Mouse (Mus musculus) ES-Bruce4 (cell line): ENCODE data around the gene C1qtnf9. TPM values are rescaled to one million over a fixed set of nuclear protein-coding genes. Genes with fewer than 3 reads are reported as not detected.

Experiments
- H3K27ac ChIP-seq: 2 replicates; pipeline ENCODE4 v1.5.1; 2012; ENCODE audit warnings: low read length, inconsistent platforms; ENCODE audit not compliant: insufficient read depth
- H3K27me3 ChIP-seq: 2 replicates; pipeline ENCODE4 v1.6.1; 2012; ENCODE audit warnings: mild to moderate bottlenecking, low read length, inconsistent platforms; ENCODE audit not compliant: control insufficient read depth, poor library complexity, insufficient read depth, severe bottlenecking
- H3K36me3 ChIP-seq: 2 replicates; pipeline ENCODE4 v1.6.1; 2012; ENCODE audit warnings: inconsistent platforms, mild to moderate bottlenecking, low read length, moderate library complexity; ENCODE audit not compliant: control insufficient read depth, poor library complexity, insufficient read depth, severe bottlenecking
- H3K4me1 ChIP-seq: one replicate; pipeline ENCODE4 v1.8.1; 2011; ENCODE audit warnings: low read length; ENCODE audit not compliant: control insufficient read depth, insufficient read depth
- H3K4me3 ChIP-seq: 2 replicates; pipeline ENCODE4 v1.5.1; 2011; ENCODE audit warnings: low read depth, mild to moderate bottlenecking, low read length
- H3K9ac ChIP-seq: 2 replicates; pipeline ENCODE4 v1.6.1; 2012; ENCODE audit warnings: low read depth, mild to moderate bottlenecking, inconsistent platforms; ENCODE audit not compliant: poor library complexity, severe bottlenecking
- H3K9me3 ChIP-seq: replicated peaks from 2 replicates; pipeline ENCODE4 v1.6.1; 2012; ENCODE audit warnings: mild to moderate bottlenecking, low read length, inconsistent platforms; ENCODE audit not compliant: control insufficient read depth, poor library complexity, insufficient read depth, severe bottlenecking
- CTCF ChIP-seq: IDR thresholded peaks from one replicate; pipeline ENCODE4 v1.8.1; 2011; ENCODE audit warnings: low read depth, low read length
- EP300 ChIP-seq: IDR thresholded peaks from 2 replicates; pipeline ENCODE4 v1.6.1; 2011; ENCODE audit warnings: low read depth, low read length; ENCODE audit not compliant: insufficient read depth
- POLR2A ChIP-seq: IDR thresholded peaks from one replicate; pipeline ENCODE4 v1.8.1; 2011; ENCODE audit warnings: low read length; ENCODE audit not compliant: insufficient read depth
- polyA plus RNA-seq: library from polyadenylated mRNA; stranded (reverse); fragments of >200 nt; gene quantifications from 2 replicates; pipeline ENCODE4 v1.2.4, GENCODE M21; 2011; ENCODE audit warnings: low read depth; ENCODE audit not compliant: missing spikeins, insufficient read depth, insufficient read length

C1qtnf9 gene
- polyA plus RNA-seq, 1 experiment = not detected

DNA sequence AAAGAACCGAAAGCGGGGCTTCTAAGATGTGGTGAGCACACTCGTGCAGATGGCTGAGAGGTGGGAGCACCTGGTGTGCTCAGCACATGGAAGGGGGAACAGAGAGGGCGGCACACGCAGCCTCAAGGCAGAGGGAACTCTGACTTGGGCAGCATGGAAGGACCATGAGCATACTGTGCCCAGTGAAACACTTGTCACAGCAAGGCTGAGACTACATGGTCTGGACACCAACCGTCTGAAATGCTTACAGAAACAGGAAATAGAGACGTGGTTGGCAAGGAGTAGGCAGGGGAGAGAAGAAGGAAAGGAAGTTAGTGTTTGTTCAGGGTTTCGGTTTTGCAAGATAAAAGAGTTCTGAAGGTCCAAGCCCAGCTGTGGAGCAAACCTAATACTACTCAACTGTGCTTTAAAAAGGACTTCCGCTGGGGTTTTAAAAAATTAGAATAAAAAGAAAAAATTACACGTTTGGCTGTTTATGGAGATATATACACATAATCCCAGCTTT, 29.4 kb upstream of the C1qtnf9 start:
- H3K4me1 ChIP-seq = peaks cover 12% of the 10 kb centered on the region
- H3K9me3 ChIP-seq = no peaks in the 10 kb centered on the region
- no peak overlapping the region for H3K9ac ChIP-seq
- H3K4me3 ChIP-seq = no peak overlapping the region
- TF ChIP-seq POLR2A (no peak), EP300 (no peak), CTCF (no peak)
- H3K27me3 ChIP-seq = no peaks in the 10 kb centered on the region
- peak overlapping the region; percentile 53; the same call in 1 of the 2 replicates for H3K27ac ChIP-seq
- H3K36me3 ChIP-seq = no peaks in the 10 kb centered on the region

DNA sequence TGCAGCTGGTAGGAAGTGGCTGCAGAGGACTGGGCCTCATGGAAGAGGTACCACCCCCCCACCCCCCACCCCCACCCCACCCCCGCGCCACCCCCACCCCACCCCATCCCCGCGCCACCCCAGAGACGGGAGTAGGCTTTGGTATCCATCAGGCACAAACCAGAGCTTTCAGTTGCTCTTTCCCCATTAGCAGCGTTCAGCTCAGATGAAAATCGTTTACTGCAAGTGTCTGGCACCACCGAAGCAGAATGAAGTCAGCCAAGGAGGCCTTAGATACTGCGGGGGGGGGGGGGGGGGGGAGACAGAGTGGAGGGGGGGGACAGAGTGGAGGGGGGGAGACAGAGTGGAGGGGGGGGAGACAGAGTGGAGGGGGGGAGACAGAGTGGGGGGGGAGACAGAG, 28.8 kb upstream of the C1qtnf9 start:
- Histone ChIP-seq H3K4me3 (no peak overlapping the region), H3K27ac (no peak overlapping the region), H3K4me1 (peaks cover 12% of the 10 kb centered on the region), H3K9me3 (no peaks in the 10 kb centered on the region), H3K9ac (no peak overlapping the region), H3K27me3 (no peaks in the 10 kb centered on the region), H3K36me3 (no peaks in the 10 kb centered on the region)
- no peak for TF ChIP-seq EP300

DNA sequence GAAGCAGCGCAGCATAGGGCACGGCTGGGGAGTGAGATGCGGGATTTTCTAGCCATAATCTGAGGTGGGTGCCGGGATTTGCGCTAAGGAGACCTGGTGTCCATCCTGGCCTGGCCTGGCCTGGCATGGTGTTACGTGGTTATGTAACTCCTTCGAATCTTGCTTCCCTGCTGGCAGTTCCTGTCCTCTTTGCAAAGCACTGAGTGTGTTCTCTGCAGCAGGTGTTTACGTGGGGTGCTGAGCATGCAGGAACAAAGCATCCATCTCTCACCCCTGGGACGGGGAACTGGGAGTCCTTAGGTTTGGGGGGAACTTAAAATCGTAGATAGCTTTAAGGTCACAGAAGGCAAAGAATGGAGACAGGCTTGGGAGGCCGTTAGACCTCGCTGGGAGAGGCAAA, 28.3 kb upstream of the C1qtnf9 start:
- Histone ChIP-seq H3K4me3 (no peak overlapping the region), H3K9ac (no peak overlapping the region), H3K36me3 (no peaks in the 10 kb centered on the region), H3K27ac (no peak overlapping the region), H3K9me3 (no peaks in the 10 kb centered on the region), H3K4me1 (peaks cover 12% of the 10 kb centered on the region), H3K27me3 (no peaks in the 10 kb centered on the region)
- no peak for TF ChIP-seq EP300
- no peak for TF ChIP-seq POLR2A
- no peak for TF ChIP-seq CTCF

DNA sequence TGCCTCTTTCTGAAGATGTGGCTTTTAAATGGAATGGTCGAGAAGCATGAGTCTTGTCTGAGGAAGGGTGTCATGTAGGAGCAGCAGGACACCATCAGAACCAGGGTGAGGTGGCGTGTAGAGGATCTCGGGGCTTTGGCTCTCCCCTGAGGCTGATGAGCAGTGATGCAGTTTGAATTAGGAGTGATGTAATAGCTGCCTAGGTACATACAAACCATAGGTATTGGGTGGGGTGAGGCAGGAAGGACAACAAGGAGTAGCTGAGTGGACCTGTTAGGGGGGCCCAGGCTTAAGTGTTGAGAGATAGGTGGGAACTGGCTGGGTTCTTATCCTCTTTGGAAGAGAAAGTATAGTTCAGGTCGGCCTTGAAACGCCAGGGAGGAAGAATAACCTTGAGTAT, 27.4 kb upstream of the C1qtnf9 start:
- no peak overlapping the region for H3K4me3 ChIP-seq
- no peak overlapping the region for H3K27ac ChIP-seq
- H3K9me3 ChIP-seq = no peaks in the 10 kb centered on the region
- peaks cover 9% of the 10 kb centered on the region for H3K4me1 ChIP-seq
- H3K27me3 ChIP-seq = no peaks in the 10 kb centered on the region
- no peaks in the 10 kb centered on the region for H3K36me3 ChIP-seq
- no peak overlapping the region for H3K9ac ChIP-seq
- no peak for TF ChIP-seq CTCF
- no peak for TF ChIP-seq POLR2A
- TF ChIP-seq EP300 = no peak

DNA sequence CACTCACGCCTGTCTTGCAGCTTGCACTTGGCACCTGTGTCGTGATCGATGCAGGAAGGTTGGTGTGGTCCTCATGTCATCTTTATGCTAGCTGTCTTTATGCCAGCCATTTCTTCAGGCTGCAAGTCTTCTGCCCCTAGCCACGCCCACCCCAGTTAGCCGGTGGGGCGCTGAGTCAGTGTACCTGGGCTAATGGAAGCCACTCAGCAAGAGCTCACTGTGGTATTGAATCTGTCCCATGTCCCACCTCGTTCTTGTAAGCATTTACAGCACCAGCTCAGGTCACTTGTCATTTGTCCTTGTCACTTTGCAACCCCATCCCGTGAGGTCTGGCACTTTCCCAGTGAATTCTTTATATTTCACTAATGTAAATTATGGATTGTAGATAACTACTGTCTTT, 26.9 kb upstream of the C1qtnf9 start:
- Histone ChIP-seq H3K9me3 (no peaks in the 10 kb centered on the region), H3K36me3 (no peaks in the 10 kb centered on the region), H3K27ac (no peak overlapping the region), H3K4me3 (no peak overlapping the region), H3K27me3 (no peaks in the 10 kb centered on the region), H3K9ac (no peak overlapping the region), H3K4me1 (peaks cover 8% of the 10 kb centered on the region)
- TF ChIP-seq POLR2A = no peak
- no peak for TF ChIP-seq CTCF
- no peak for TF ChIP-seq EP300

DNA sequence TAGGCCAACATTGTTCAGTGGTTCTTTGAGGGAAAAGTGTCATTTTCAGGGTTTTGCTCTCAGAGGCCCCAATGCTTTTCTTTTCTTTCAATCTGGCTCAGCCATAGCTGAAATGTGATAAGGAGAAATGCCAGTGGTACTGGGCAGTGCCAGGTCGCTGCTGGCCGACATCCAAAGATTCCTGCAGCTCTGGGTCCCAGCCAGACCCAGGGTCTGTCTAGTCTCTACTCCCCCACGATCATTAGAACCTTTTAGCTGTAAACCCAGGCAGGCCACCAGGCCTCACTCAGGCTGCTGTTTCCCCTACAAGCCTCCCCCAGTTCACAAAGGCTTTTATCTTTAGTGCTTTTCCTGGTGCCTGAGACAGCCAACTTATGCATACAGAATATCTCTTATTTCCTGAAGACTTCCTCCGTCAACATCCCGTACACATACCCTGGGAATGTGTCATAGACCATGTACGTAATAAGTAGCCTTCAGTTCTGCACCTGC, 26.4 kb upstream of the C1qtnf9 start:
- Histone ChIP-seq H3K36me3 (no peaks in the 10 kb centered on the region), H3K4me3 (no peak overlapping the region), H3K9ac (no peak overlapping the region), H3K27me3 (no peaks in the 10 kb centered on the region), H3K4me1 (peaks cover 6% of the 10 kb centered on the region), H3K9me3 (no peaks in the 10 kb centered on the region), H3K27ac (no peak overlapping the region)
- no peak for TF ChIP-seq EP300
- TF ChIP-seq CTCF = no peak
- TF ChIP-seq POLR2A = no peak
